Mouse (Mus musculus) adrenal gland, postnatal 10 days (tissue): ENCODE results near the gene Tex14. TPM values are rescaled to one million over a fixed set of nuclear protein-coding genes. Genes with fewer than 3 reads are reported as not detected.

Experiments
- DNase-seq: peaks from one replicate; pipeline ENCODE4 v3.0.0; 2021; ENCODE audit warnings: mixed read lengths
- total RNA-seq, 2 experiments: library from RNA; stranded (reverse); gene quantifications; 2 replicates each; pipeline ENCODE4 v1.2.3; 2021

Gene Tex14
- total RNA-seq, 2 experiments from 2014 or later: 0.58 to 0.90 TPM

DNA sequence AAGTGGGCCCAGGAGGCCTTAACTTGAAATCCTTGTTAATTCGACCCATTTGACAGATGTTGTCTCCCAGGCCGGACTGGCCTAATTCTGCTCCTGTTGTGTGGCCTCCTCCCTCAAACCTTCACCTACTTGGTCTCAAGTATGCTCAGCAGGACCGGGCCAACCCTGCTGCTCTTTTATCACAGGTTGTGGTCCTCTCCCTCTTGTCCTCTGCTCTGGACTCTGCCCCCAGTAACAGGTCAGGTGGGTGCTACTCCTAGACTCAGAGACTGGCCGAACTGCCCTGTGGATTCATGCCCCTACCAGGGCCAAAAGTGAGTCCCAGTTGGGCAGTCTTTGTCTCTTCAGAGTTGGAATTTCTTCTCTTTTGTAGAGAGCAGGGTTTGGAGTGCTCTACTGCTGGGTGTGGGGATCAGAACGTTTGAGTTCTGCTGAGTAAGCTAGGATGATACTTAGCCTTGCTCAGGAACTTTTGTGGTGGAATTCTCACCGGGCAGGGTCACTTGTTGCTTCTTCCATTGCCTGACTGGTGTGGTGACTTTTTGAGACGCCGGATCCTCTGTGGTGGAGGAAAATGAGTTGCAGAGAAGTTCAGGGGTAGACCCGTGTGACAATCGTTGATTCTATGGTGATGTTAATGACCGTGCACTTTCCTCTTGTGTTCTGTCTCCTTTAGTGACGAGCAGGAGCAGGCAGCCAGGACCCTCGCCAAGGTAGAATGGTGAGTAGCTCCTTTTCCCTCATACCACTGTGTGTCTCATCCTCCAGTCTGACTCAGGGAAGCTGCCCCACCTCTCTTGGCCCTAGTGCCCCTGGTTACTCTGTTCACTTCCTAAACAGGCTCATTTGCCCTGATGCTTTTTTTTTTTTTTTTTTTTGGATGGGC is 188.1 kb downstream of the Tex14 start:
- no peak for DNase-seq

DNA sequence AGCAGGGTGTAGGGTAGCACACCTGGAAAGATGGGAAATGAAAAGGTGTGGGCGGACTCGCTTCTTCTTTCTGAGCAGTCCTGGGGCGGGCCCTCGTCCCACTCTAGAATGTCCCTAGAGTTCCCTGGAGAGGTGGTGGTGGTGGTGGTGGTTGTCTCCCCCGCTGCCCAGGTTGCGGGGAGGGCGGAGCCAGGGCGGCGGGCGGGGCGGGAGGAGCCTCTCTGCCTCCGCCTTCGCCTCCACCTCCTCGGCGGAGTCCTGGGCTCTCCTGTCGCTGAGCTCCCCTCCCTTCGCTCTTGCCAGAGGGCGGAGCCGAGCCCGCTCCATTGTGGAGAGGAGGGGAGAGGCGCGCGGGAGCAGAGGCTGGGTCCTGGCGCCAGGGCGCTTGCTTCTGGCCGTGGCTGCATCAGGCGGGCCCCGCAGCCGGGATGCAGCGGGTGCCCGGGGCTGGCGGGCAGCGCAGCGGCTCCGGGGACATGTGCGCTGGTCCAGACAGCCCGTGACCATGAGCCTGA is 190.5 kb downstream of the Tex14 start:
- DNase-seq: peak; percentile 91

DNA sequence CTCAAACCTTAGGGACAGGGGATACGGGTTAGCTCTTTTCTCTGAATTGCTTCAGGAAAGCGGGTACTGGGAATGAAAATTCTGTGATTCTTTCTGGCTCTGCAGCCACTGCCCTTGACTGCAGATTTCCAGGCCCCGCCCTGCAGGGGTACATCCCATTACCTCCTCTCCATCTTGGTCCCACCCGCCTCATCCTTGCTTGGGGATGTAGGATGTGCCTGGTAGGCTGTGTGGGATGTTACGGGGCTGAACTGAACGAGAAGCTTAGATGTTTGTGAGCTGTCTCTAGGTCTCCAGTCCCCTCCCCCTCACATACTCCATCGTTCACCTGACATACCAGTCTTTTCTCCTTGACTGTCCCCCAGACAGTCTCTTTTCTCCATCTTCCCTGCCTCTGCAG is 191.1 kb downstream of the Tex14 start:
- DNase-seq: no peak

DNA sequence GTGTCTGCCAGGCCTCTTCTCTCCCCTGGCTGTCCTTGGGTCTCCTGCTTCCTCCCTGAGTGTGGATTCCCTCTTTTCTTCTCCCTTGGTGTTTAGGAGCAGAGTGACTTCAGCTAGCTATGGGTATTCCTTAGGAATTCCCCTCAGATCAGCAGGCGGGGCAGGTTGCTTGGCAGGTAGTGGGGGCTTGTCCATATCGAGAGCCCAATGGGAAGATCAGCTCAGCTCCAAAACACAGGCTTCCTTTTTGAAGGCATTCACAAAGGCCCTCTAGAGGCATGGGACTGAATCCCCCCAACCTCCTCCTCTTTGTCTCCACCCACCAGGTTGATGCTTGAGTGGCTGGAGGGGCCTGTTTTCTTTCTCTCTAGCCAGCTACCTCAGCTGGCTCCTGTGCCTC is 191.6 kb downstream of the Tex14 start:
- DNase-seq: no peak

DNA sequence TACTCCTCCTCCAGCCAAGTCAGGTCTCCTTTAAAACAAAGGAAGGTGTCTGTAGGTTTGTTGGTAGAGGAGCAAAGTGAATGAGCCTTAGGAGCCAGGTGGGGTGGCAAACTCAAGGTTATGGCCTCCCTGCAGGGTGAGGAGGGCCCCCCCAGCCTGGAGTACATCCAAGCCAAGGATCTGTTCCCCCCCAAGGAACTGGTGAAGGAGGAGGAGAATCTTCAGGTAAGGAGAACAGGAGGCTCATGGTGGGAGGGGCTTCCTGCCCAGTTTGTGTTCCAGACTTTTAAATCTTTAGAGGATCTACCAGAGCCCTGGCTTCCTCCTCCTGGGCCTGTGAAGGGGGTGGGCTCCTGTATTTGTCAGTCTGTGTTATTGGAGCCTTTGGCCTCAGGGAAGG is 192.2 kb downstream of the Tex14 start:
- no peak for DNase-seq

DNA sequence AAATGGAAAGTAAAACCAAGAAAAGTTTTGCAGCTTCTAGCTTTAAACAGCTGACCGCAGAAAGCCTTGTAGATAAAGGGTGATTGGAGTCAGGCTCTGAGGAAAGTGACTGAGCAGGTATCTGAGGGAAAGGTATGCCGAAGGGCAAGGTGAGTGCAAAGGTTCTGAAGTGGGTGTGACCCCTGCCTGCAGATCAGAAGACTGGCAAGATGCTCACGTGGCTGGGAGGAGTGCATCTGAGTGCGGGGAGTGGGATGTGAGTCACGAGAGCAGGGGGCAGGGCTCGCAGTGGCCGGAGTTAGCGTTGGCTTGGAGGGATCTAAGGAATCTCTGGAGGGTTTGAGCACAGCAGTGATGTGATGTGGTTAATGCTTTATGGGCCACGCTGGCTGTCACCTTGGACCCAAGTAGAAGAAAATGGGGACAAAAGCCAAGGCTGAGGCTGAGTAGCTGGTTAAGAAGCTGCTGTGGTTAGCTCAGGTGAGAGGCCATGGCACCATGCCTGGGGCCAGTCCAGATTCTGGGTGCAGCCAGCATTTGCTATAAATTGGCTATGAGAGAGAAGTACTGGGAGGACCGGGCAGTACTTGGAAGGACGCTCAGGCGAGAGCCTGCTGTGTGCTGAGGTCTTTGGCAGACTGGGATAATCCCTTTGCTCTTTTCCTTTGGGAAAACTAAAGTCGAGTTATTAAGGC is 194.7 kb downstream of the Tex14 start:
- DNase-seq: peak; percentile 64

DNA sequence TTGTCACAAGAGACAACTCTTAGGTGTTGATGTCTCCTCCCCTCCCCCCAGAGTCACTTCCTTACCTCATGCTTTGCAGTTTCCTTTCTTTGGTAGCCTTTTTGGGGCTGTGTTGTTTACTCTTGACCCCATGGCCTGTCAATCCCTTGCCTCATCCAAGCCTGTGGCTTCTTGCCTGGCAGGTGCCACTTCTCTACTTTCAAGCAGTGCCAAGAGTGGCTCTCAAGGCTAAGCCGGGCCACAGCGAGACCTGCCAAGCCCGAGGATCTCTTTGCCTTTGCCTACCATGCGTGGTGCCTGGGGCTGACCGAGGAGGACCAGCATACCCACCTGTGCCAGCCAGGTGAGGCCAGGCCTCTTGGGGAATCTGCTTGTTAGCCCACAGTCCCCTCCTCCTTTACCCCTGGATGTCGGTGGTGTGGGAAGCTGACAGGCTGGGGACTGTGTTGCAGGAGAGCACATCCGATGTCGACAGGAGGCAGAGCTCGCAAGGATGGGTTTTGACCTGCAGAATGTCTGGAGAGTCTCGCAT is 195.5 kb downstream of the Tex14 start:
- no peak for DNase-seq

DNA sequence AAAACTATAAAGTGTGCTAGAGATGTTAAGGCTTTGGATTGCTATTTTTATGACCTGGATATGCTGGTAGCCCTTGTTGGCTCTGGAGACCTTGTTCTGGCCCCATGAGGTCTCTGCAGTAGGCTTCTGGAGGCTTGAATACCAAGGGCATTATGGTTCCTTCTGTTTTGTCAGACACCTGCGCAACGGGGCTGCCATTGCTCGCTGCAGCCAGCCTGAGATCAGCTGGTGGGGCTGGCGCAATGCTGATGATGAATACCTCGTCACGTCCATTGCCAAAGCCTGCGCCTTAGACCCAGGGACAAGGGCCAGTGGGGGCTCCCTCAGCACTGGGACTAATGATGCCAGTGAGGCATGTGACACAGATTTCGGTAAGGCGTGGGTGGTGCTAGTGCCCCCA is 197.4 kb downstream of the Tex14 start:
- DNase-seq: no peak

GRCm38 (mm10) chr11:87603571-87603970 is 198.7 kb downstream of the Tex14 start:
- DNase-seq: no peak

Other genes starting within 250 kb of the Tex14 start
- 10 to 100 TPM in 1 of 2 experiments, 1 to 10 TPM in 1; 9.2 to 12.5 TPM for gene Ppm1e, start 46.0 kb upstream of the Tex14 start, total RNA-seq
- 1 to 10 TPM; 3.2 to 3.3 TPM for gene Rad51c, start 111 bp upstream of the Tex14 start, total RNA-seq
- gene Gm11492, start 161.6 kb downstream of the Tex14 start, total RNA-seq: not detected
- gene Sept4, start 163.8 kb downstream of the Tex14 start, total RNA-seq: 10 to 100 TPM; 54.9 to 55.4 TPM
- 10 to 100 TPM; 23.9 to 28.4 TPM for gene Mtmr4, start 187.1 kb downstream of the Tex14 start, total RNA-seq
- under 1 TPM; 0.12 TPM for gene Hsf5, start 212.1 kb downstream of the Tex14 start, total RNA-seq